Mouse (Mus musculus) cerebellum, adult 2 months (tissue): ENCODE results near the gene Myo9b. TPM values are rescaled to one million over a fixed set of nuclear protein-coding genes. Genes with fewer than 3 reads are reported as not detected.

Experiments
- DNase-seq, 2 experiments: peaks; one replicate each; pipeline ENCODE4 v3.0.0; 2021
- H3K27ac ChIP-seq: fragments of 200-500 bp; 2 replicates; pipeline ENCODE4 v1.5.1; 2012; ENCODE audit warnings: low read length, control low read depth, inconsistent platforms; ENCODE audit not compliant: insufficient read depth
- H3K27me3 ChIP-seq: fragments of 200-500 bp; 2 replicates; pipeline ENCODE4 v1.6.1; 2012; ENCODE audit warnings: inconsistent platforms, mild to moderate bottlenecking, low read length, moderate library complexity; ENCODE audit not compliant: control insufficient read depth, insufficient read depth
- H3K4me1 ChIP-seq: fragments of 200-500 bp; 2 replicates; pipeline ENCODE4 v1.6.1; 2011; ENCODE audit warnings: low read length; ENCODE audit not compliant: control insufficient read depth, insufficient read depth
- H3K4me3 ChIP-seq: fragments of 200-500 bp; replicated peaks from 2 replicates; pipeline ENCODE3; 2011; ENCODE audit warnings: mild to moderate bottlenecking, low read depth, low read length, control low read depth; ENCODE audit not compliant: insufficient read depth
- CTCF ChIP-seq: fragments of 200-500 bp; IDR thresholded peaks from 2 replicates; pipeline ENCODE4 v1.5.1; 2011; ENCODE audit warnings: low read depth, mild to moderate bottlenecking, control low read depth, low read length, moderate library complexity, borderline replicate concordance; ENCODE audit not compliant: insufficient read depth
- POLR2A ChIP-seq: fragments of 200-500 bp; IDR thresholded peaks from 2 replicates; pipeline ENCODE4 v1.6.1; 2011; ENCODE audit warnings: low read length, control low read depth, borderline replicate concordance; ENCODE audit not compliant: insufficient read depth
- WGBS: fragments of 180-500 bp; shearing (Covaris S2); methylation state at CpG from one replicate; pipeline ENCODE4 v1.1.7; 2018; 5-methylcytosine and 5-hydroxymethylcytosine counted together
- polyA plus RNA-seq: library from polyadenylated mRNA; depleted of rRNA; stranded (reverse); fragments of >200 nt; gene quantifications from 2 replicates; pipeline ENCODE4 v1.2.3, GENCODE M21; 2012

Gene Myo9b
- polyA plus RNA-seq, 1 experiment: 28.9 TPM

DNA sequence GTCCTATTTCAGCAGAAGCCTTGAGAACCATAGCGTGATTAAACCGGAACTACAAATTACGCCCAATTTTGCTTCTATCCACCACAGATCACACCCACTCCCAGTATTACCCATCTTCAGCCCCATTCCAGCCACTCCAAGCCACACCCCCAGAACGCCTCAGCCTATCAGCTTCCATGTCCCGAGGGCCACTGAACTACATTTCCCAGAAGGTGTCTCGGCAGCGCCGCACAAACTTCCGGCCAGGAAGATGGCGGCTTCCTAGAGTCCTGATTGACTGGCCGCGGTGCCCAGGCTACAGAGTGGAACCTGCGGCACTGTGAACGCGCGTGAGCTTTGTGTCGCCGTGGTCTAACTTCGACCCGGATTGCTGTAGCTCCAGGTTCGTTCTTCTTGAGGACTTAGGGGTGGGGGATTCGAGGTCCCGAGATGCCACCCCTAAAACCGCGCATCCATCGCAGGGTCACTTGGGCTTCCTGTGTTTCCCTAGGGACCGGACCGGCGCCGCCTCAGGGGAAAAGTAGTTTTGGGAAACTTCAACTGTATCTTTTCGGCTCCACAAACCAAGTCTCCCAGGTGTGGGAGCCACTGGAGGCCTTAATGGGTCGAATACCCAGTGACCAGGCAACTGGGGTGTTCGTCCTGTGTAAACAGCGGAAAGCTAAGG, 124.3 kb downstream of the Myo9b start, which contains the start of gene Babam1:
Gene Babam1 (plus strand): TSS at position 223 of the 667 bp plus-strand sequence.
- H3K27me3 ChIP-seq: no peaks in the 10 kb centered on the region
- peak within 1 kb of the TSS; percentile 80 for H3K27ac ChIP-seq
- TF ChIP-seq POLR2A (peak; percentile 81; the same call in 1 of the 2 replicates), CTCF (no peak)
- peak; percentile 93 to 98 for DNase-seq
- peak within 1 kb of the TSS; percentile 77 for H3K4me3 ChIP-seq
- WGBS: under 1% methylated on average over 34 of the region's 34 CpGs
- 0 out of 2 replicates have a peak, but pooled peaks cover 3% of the 10 kb centered on the region for H3K4me1 ChIP-seq

DNA sequence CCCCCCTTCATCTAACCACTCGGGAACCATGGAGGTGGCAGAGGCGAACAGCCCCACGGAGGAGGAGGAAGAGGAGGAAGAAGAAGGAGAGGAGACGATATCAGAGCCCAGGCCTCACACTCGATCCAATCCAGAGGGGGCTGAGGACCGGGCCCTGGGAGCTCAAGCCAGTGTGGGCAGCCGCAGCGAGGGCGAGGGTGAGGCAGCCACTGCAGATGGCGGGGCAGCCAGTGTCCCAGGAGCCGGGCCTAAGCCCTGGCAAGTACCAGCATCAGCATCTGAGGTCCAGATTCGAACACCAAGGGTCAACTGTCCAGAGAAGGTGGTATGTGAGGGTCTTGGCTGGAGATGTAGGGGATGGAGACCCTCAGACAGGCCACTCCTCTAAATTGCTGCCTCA, 125.2 kb downstream of the Myo9b start:
- Histone ChIP-seq H3K27me3 (no peaks in the 10 kb centered on the region), H3K4me3 (peak overlapping the region; percentile 77), H3K27ac (no peak overlapping the region), H3K4me1 (0 out of 2 replicates have a peak, but pooled peaks cover 3% of the 10 kb centered on the region)
- WGBS: 84% methylated on average over 12 of the region's 12 CpGs
- peak in 1 of 2 experiments; percentile 35 for DNase-seq
- TF ChIP-seq POLR2A: no peak
- TF ChIP-seq CTCF: no peak

DNA sequence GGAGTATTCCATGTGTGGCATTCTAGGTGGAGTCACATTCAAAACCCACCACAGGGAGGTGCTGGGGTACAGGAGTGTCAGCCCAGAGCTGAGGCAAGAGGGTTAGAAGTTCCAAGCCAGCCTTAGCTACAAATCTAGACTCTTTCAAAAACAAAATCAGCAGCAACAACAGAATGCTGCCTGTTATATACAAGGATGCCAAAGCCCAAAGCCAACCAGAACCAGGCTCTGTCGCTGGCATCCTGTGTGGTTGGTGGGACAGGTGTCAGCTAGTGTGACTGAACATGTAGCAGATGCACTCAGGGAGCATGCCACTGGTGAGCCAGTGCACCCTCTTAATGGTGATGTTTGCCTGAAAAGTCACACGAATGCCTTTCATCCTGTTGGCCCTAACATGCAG, 128.3 kb downstream of the Myo9b start:
- DNase-seq: no peak
- WGBS: 89% methylated on average over 2 of the region's 2 CpGs
- no peaks in the 10 kb centered on the region for H3K27me3 ChIP-seq

DNA sequence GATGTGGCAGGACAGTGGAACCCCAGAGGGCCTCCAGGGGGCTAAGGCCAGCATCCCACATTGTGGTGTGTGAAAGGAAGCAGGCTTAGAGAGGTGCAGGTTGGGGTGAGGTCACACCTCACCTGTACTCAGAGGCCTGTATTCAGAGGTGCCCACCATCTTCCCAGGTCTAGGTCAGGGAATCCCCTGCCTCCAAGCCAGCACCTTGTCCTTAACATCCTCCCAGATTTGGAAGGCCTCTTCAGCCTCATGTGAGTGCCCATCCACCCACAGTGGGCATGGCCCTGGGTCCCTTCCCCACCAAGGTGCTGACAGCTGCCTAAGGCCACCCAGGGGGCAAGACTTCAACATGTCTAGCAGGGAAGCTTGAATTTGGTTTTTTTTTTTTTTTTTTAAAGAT, 128.9 kb downstream of the Myo9b start:
- no peaks in the 10 kb centered on the region for H3K27me3 ChIP-seq
- H3K4me3 ChIP-seq: no peak overlapping the region
- H3K27ac ChIP-seq: no peak overlapping the region
- H3K4me1 ChIP-seq: 0 out of 2 replicates have a peak, but pooled peaks cover 5% of the 10 kb centered on the region
- no peak for TF ChIP-seq CTCF
- TF ChIP-seq POLR2A: no peak
- no peak for DNase-seq

More for the DNA sequence above, 128.3 kb downstream of the Myo9b start:
- Histone ChIP-seq H3K4me1 (0 out of 2 replicates have a peak, but pooled peaks cover 3% of the 10 kb centered on the region), H3K27ac (no peak overlapping the region), H3K4me3 (no peak overlapping the region)
- TF ChIP-seq POLR2A (no peak), CTCF (no peak)

DNA sequence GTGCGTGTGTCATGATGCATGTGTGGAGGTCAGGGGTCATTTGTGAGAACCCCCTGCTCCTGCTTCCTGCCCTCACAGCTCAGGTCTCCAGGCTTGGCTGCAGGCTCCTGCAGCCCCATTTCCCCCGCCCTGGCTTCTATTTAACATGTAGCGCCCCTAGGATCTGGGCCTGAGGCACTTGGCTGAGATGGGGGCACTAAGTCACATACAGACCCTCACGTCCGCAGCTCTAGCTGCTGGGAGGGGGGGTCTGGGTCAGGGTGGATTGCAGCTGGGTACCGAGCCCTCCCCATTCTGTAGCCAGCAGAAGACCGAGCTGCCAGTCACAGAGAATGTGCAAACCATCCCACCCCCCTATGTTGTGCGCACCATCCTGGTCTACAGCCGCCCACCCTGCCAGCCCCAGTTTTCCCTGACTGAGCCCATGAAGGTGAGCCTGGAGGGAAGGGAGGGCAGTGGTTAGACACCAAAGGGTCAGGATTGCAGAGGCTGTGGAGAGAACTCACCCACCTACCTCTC, 130.0 kb downstream of the Myo9b start:
- H3K4me1 ChIP-seq: 0 out of 2 replicates have a peak, but pooled peaks cover 5% of the 10 kb centered on the region
- TF ChIP-seq POLR2A: no peak
- TF ChIP-seq CTCF: no peak
- no peak for DNase-seq
- no peaks in the 10 kb centered on the region for H3K27me3 ChIP-seq
- no peak overlapping the region for H3K27ac ChIP-seq
- H3K4me3 ChIP-seq: no peak overlapping the region
- 84% methylated on average over 9 of the region's 9 CpGs for WGBS

DNA sequence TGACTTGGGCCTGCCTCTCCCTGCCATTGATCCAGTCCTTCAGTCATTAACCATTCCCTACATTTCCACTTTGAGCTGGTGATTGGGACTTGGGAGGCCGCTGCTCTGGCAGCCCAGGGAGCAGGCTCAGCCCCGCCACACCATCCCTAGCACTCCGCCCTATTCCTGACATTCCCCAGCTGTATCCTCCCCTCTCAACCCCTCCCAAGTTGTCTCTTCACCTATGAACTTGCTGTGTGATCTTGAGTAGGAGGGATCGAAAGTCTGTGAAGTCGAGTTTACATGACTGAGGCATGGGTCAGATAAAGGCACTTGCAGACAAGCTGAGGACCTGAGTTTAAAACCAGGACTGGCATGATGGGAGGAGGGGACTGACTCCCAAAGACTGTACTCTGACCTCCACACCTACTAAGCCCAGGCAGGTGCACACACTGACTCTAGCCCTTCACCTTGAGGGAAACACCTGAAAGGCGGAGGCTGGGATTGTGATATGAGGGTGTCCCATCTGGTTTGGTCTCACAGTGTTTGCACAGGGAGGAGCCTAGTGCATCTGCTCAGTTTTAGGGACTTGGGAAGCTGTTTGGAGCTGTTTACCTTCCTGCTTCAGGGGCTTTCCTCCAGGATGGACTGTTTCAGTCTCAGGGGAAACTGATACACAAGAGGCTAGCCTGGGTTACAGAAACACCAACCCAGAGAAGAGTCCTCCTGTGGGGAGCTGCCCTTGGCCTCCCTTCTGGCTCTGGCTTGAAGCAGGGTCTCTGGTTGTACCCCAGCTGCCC, 130.8 kb downstream of the Myo9b start:
- 91% methylated on average over 6 of the region's 6 CpGs for WGBS
- DNase-seq: no peak
- TF ChIP-seq CTCF (no peak), POLR2A (no peak)
- H3K27me3 ChIP-seq: no peaks in the 10 kb centered on the region
- no peak overlapping the region for H3K4me3 ChIP-seq
- H3K27ac ChIP-seq: no peak overlapping the region
- 0 out of 2 replicates have a peak, but pooled peaks cover 3% of the 10 kb centered on the region for H3K4me1 ChIP-seq

DNA sequence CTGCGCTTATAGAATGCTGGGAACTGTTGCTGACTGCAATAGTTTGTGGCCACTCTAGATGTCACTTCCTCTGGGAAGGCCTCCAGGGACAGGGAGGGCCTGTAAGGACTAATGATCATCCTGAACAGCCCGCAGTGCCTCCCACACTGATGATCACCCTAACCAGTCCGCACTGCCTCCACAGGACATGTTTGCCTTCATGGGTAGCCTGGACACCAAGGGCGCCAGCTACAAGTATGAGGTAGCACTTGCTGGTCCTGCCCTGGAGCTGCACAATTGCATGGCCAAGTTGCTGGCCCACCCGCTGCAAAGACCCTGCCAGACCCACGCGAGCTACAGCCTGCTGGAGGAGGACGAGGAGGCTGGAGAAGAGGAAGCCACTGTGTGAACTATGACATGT, 131.5 kb downstream of the Myo9b start:
- no peak for TF ChIP-seq CTCF
- no peak for TF ChIP-seq POLR2A
- H3K27me3 ChIP-seq: no peaks in the 10 kb centered on the region
- no peak for DNase-seq
- 0 out of 2 replicates have a peak, but pooled peaks cover 3% of the 10 kb centered on the region for H3K4me1 ChIP-seq
- no peak overlapping the region for H3K4me3 ChIP-seq
- 83% methylated on average over 8 of the region's 8 CpGs for WGBS
- no peak overlapping the region for H3K27ac ChIP-seq
